Mouse (Mus musculus) frontal cortex, postnatal 14 days (tissue): Measurements from ENCODE around the gene Spata5.

Source experiments
- DNase-seq, 2 experiments: peaks; one replicate each; pipeline ENCODE4 v3.0.0; 2022; ENCODE audit warnings: low spot score in 2 of 2

Spata5 gene

DNA sequence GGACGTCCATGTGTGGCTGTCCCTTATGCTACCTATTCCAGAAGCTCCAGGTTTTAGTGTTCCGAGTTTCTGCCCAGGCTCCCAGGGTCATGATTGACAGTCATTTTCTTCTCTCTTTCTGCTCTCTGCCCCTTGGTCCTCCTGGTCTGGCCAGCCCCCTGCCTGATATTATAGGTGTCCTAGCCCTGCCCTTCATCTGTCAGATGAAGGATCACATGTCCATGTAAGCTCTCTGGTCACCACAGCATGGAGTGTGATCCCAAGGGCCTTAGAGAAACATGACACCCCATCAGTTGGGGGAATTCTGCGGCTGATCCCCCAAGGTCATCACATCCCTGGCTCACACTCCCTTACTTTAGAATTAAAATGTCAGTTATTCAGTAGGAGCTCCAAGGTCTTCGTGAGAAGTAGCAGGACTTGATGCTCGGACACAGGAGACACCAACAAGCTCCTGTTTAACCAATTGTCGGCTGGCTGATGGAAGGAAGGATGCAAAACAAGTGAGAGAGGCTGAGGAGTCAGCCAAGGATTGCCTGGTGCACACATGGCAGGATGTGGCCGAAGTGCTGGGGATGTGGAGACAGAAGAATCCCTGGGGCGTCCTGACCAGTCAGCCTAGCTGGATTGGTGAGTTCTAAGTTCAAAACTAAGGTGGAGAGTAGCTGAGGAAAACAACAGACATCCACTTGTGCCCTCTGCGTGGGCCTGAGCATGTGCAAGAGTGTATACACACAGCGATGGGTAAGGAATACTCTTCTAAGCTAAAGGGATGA lies 195.4 kb downstream of the Spata5 start:
- DNase-seq = no peak

DNA sequence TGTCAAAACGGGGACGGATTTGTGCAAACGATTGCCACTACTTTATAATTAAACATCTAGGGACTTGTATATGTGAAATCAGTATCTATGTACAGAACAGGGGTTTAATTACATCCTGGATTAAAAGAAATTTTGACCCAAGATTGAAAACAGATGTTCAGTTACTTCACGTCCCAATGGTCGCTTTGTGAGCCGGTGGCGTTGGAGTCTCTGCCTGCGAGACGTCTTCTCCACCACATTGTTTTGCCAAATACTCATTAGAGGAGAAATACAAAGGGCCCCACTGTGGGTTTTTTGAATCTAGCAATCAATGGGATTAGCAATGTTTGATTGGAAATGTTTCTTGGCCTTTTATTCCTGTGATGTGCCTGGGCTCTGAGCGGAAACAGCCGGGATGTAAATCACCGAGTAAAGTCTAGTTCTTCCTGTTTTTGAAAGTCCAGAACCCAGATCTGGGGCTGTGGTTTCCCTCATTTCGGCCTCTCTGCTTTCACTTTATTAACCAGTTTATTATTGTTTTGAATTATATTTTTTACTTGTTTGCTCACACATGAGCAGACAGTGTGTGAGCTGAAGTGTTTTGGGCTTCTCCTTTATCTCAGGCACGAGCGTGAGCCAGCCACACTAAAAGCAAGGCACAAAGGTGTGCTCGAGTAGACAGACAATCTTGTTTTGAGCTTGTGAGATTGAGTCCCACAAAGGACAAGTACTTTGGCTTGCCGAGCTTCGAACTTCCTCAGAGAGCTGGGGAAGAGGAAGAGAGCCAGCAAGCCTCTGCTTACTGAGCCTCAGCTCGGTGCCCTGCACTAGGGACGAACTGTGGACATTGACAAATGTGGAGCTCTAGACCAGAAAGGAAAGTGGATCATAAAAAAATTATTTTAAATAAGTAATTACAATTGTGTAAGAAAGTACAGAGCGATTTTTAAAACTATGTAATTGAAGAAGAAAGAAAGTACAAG lies 197.2 kb downstream of the Spata5 start:
- DNase-seq = no peak
